Mouse (Mus musculus) olfactory bulb, adult 2 months (tissue): ENCODE results near the gene Slc30a7. TPM values are rescaled to one million over a fixed set of nuclear protein-coding genes. Genes with fewer than 3 reads are reported as not detected.

Source experiments
- H3K27ac ChIP-seq: fragments of 200-500 bp; 2 replicates; pipeline ENCODE4 v1.5.1; 2012; ENCODE audit warnings: low read depth, low read length; ENCODE audit not compliant: insufficient read depth
- H3K4me1 ChIP-seq: fragments of 200-500 bp; 2 replicates; pipeline ENCODE4 v1.6.1; 2012; ENCODE audit warnings: low read length; ENCODE audit not compliant: control insufficient read depth, insufficient read depth
- H3K4me3 ChIP-seq: fragments of 200-500 bp; 2 replicates; pipeline ENCODE4 v1.5.1; 2012; ENCODE audit warnings: mild to moderate bottlenecking, low read depth, low read length, moderate library complexity; ENCODE audit not compliant: insufficient read depth
- CTCF ChIP-seq: fragments of 200-500 bp; IDR thresholded peaks from 2 replicates; pipeline ENCODE4 v1.5.1; 2012; ENCODE audit warnings: low read depth, mild to moderate bottlenecking, low read length, moderate library complexity; ENCODE audit not compliant: insufficient read depth
- POLR2A ChIP-seq: fragments of 200-500 bp; IDR thresholded peaks from 2 replicates; pipeline ENCODE4 v1.6.1; 2012; ENCODE audit warnings: mild to moderate bottlenecking, low read depth, low read length, moderate library complexity; ENCODE audit not compliant: insufficient read depth
- WGBS: fragments of 180-500 bp; shearing (Covaris S2); methylation state at CpG from one replicate; pipeline ENCODE4 v1.1.7; 2018; 5-methylcytosine and 5-hydroxymethylcytosine counted together
- polyA plus RNA-seq: library from polyadenylated mRNA; stranded (reverse); fragments of >200 nt; gene quantifications from 2 replicates; pipeline ENCODE4 v1.2.4, GENCODE M21; 2012; ENCODE audit warnings: low replicate concordance; ENCODE audit not compliant: missing spikeins, insufficient read depth, insufficient read length

Gene Slc30a7
- polyA plus RNA-seq, 1 experiment, result not detected

DNA sequence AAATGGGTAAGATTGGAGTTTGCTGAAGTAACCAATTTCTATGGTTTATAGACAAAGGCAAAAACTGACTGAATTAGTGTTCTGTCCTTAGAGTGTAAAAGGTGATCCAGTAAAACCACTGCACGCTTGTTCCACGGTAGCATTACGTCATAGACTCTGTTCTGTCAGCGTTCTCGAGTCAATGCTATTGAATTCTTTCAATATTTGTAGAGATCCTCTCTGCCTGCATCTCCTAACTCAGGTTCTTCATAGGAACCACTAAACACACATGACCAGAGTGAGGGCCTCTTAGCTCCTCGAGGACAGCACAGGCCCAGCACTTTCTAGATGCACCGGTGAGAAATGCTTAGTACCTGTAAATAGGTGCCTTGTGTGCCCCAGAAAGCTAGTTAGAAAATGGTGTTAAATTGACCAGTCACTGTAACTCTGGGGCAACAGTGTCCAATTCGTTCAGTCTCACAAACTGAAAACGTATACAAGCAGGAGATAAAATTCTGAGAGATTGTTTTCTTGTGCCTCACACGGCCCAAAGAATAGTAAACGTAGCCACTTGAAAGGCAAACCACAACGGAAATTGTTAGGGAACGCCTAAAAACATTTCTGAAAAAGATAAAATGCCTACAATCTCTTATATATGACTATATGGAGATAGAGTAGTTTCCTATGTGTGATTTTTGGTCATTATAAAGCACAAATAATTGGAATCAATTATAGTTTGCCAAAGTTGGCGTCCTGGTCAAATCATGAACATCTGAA, 35.1 kb downstream of the Slc30a7 start:
- H3K27ac ChIP-seq, result no peak overlapping the region
- no peaks in the 10 kb centered on the region for H3K4me1 ChIP-seq
- 96% methylated on average over 14 of the region's 14 CpGs for WGBS
- no peak for TF ChIP-seq POLR2A
- no peak for TF ChIP-seq CTCF
- H3K4me3 ChIP-seq, result no peak overlapping the region

DNA sequence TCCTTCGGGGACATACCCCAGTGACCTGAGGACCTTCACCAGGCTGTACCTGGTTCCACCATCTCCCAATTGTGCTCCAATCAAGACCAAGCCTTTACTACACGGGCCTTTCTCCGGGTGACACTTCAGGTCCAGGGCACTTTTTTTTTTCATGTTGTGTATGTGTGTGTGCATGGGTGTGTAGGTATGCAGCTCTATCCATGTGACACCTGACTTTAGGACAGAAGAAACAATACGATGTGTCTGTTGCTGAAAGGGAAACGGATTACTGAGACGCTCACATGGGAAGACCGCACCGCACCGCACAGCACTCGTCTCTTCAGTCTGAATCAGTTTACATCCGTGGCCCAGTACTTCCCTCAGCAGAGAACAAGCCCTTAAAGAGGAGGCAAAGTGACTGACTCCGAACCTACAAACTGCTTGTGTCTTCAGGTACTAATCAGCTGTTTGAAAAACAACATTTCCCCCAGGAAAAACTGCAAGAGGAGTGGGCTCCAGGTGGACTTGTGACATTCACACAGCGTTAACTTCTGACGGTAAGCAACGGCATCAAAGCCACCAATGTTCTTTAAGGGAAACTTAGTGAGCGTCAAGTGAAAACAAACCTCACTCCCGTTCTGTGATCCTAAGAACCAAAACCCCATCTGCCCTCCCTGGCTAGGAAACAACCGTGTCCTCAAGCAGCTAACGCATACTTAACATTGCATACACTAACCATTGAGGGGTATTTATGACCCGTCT, 36.0 kb downstream of the Slc30a7 start:
- Histone ChIP-seq H3K4me3 (no peak overlapping the region), H3K4me1 (no peaks in the 10 kb centered on the region), H3K27ac (no peak overlapping the region)
- TF ChIP-seq CTCF, result no peak
- TF ChIP-seq POLR2A, result no peak
- WGBS, result 94% methylated on average over 20 of the region's 20 CpGs

DNA sequence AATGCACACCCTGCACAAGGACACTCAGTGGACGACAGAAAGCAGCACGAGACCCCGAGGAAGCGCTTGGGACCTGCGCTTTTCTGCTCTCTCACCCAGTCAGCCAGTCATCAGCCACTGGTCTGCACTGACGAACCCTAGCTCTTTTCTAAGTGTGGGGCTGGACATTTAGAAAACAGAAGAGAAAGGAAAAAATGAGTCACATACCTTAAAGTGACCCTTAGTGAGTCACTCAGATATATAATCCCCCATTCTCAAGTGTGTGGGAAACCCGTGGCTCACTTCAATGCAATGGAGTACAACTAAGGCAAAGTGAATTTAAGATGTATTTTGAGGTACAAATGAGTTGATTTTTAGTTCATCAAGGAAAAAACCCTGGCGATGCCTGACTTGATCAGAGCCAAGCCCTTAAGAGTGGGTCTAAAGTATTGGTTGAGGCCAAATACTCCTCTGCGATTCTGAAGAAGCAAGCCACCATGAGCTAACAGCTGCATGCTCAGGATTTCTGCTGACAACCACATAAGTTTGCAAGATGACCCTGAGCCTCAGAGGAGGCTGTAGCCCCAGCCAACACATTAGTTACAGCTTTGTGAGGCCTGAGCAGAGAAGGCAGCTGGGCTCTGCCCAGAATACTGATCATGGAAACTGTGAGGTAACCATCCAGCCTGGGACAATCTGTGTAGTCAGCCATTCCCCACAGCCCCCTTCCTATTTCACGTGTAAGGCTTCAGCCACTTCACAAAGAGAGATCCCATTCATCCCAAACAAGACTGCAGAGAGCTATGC, 38.3 kb downstream of the Slc30a7 start:
- no peaks in the 10 kb centered on the region for H3K4me1 ChIP-seq
- TF ChIP-seq POLR2A (no peak), CTCF (no peak)
- H3K4me3 ChIP-seq, result no peak overlapping the region
- 77% methylated on average over 10 of the region's 10 CpGs for WGBS
- no peak overlapping the region; the same call in 1 of the 2 replicates for H3K27ac ChIP-seq

DNA sequence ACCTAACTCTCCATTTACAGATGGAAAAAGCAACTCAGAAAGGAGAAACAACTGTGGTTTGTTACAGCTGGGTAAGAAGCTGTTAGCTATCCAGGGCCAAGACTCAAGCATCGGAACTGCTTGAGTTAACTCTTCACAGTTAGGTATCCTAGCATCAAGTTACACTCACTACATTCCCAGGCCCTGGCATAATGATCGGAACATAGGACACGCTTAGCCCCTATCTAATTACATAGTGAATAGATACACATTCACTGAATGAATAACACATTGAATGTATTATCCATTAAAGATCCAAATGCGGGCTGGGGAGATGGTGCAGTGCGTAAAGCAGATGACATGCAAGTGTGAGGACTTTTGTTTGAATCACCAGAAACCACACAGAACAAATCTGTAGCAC, 43.1 kb downstream of the Slc30a7 start:
- no peaks in the 10 kb centered on the region for H3K4me1 ChIP-seq
- WGBS, result 82% methylated on average over 5 of the region's 5 CpGs
- TF ChIP-seq POLR2A, result no peak
- TF ChIP-seq CTCF, result no peak
- H3K4me3 ChIP-seq, result no peak overlapping the region
- H3K27ac ChIP-seq, result no peak overlapping the region

DNA sequence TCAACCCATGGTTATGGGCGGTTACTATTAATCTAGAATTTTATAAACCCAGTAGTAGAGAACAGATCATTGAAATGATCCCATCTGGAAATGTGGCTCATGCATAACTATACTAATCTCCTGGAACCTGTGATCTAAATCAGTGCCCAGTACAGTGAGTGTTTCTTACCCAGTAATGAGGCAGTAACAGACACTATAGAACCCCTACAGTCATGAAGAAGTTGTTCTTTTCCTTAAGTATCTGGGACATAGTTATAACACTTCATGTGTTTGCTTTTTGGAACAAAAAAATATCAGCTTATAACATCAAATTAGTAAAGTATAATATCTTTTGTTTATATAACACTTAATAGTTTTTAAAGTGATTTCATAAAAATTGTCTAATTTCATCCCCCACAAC, 43.6 kb downstream of the Slc30a7 start:
- TF ChIP-seq CTCF (no peak), POLR2A (no peak)
- WGBS, result 100% methylated on average over 1 of the region's 1 CpGs
- H3K4me1 ChIP-seq, result no peaks in the 10 kb centered on the region
- no peak overlapping the region for H3K27ac ChIP-seq
- no peak overlapping the region for H3K4me3 ChIP-seq

DNA sequence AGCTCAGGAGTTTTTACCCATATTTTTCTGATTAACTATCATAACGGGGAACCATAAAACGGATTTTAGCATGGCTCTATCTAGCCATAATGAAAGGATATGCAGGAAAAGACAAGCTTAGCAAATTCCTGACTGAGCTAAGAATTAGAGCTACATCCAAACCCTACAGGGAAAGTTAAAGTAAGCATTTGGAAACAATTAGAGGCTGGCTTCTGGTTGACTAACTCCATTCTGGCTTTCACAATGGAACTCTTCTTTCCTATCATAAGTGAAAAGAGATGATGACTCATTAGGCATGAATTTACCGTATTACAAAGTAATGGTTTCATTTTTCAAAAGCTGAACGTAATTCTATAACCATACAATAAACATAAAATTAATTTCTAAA, 45.2 kb downstream of the Slc30a7 start:
- Histone ChIP-seq H3K4me3 (no peak overlapping the region), H3K4me1 (no peaks in the 10 kb centered on the region), H3K27ac (no peak overlapping the region)
- WGBS, result 81% methylated on average over 4 of the region's 4 CpGs
- TF ChIP-seq POLR2A (no peak), CTCF (no peak)

DNA sequence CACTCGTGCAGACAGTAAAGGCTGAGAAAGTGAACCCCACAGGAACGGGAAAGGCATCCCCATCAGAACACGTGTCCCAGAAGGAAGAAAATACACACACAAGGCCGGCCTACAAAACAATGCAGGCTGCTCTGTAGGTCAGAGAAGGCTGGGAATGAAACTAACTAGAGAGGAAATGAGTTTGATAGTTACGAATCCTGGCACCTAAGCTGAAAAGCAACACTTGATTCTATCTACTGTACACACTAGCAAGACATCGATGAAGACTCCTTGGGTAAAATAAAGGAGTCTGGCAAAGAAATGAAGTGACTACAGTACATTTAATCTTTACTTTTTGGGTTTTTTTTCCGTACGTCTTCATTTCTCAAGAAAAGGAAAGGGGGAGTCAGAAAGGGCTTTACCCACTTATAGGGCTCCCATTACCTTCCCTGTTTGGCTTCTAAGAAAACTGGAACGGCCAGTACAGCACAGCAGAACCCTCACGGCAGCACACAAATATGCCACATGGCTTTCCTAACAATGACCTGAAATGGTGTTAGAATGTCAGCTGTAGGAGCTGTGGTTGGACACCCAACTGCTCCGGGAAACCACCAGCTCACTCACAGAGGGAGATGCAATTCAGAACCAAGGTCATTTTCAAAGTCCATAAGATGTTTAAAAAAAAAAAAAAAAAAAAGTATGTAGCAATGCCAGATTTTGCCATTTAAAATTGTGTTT, 45.7 kb downstream of the Slc30a7 start:
- 82% methylated on average over 11 of the region's 11 CpGs for WGBS
- no peak overlapping the region for H3K27ac ChIP-seq

DNA sequence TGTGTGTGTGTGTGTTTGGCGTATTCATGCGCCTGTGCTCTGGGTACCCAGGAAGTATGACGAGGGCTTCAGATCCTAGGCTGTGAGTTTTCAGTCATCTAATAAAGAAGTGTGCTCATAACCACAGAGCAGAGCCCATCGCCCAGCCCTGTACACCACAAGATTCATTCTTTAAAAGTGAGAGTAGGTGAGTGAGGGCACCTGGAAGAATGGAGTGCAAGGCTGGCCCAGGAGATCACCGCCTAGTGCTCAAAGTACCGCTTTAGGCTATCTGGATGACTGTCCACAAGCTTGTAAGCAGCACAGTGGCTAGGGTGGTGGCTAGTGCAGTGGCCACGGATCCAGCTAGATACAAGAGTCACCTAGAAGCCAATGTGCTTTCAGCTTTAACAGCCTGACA, 50.0 kb downstream of the Slc30a7 start:
- TF ChIP-seq CTCF (no peak), POLR2A (no peak)
- 94% methylated on average over 7 of the region's 7 CpGs for WGBS
- Histone ChIP-seq H3K4me1 (no peaks in the 10 kb centered on the region), H3K27ac (no peak overlapping the region), H3K4me3 (no peak overlapping the region)

More for the DNA sequence above, 45.7 kb downstream of the Slc30a7 start:
- H3K4me3 ChIP-seq, result no peak overlapping the region
- TF ChIP-seq POLR2A (no peak), CTCF (no peak)
- no peaks in the 10 kb centered on the region for H3K4me1 ChIP-seq
